Comparison of ENCODE assay signal across 13 mouse cellular contexts in genomic region chr3:50677953-50678610, GRCm38 (mm10).
DNase-seq lines count a peak whose midpoint lies in the region; ATAC-seq and TF ChIP-seq lines count a peak whose summit lies in the region.
"Had no signal": no experiment of that assay in that cellular context is flagged by ENCODE, and none has a peak within 500 bp of the region (broad histone marks: within the 10 kb centered on the region; RNA-seq: fewer than 3 reads in every experiment).

No protein-coding gene starts in this region.

- WGBS in heart, embryonic 13.5 days: 43% methylated on average over 13 of the region's 13 CpGs
- WGBS in hindbrain, embryonic 10.5 days: 52% methylated on average over 13 of the region's 13 CpGs
- WGBS in midbrain, postnatal 0 days: 19% methylated on average over 13 of the region's 13 CpGs
- 48% methylated on average over 13 of the region's 13 CpGs for WGBS in lung, adult 2 months

- no peak for TF ChIP-seq POLR2A in lung, adult 2 months (IDR thresholded peaks at IDR 0.05; ENCODE audit: borderline replicate concordance, extremely low read depth, low read depth, low read length)

- no peaks in the 10 kb centered on the region for H3K36me3 ChIP-seq in heart, embryonic 13.5 days
- no peaks in the 10 kb centered on the region for H3K36me3 ChIP-seq in hindbrain, embryonic 10.5 days
- H3K36me3 ChIP-seq in midbrain, postnatal 0 days (ENCODE audit: insufficient read depth, low read length): no peaks in the 10 kb centered on the region
- H3K36me3 ChIP-seq: limb, embryonic 12.5 days had no signal

- no peak for TF ChIP-seq CTCF in midbrain, postnatal 0 days (IDR thresholded peaks at IDR 0.05)
- TF ChIP-seq CTCF in lung, adult 2 months (IDR thresholded peaks at IDR 0.05; ENCODE audit: insufficient read depth, low read length): no peak

- H3K4me2 ChIP-seq in heart, embryonic 13.5 days: peak overlapping the region; percentile 31
- H3K4me2 ChIP-seq in midbrain, postnatal 0 days (ENCODE audit: low read depth, low read length, poor library complexity, severe bottlenecking): no peak overlapping the region; the same call in 1 of the 2 replicates
- H3K4me2 ChIP-seq: limb, embryonic 12.5 days had no signal

- DNase-seq in heart, adult 9 months (ENCODE audit: low spot score in 2 of 2): no peak
- peak; percentile 34 for DNase-seq in embryo, embryonic 11 days
- peak; percentile 10 for DNase-seq in hindbrain, embryonic 10.5 days (ENCODE audit: low spot score)
- peak; percentile 59 for DNase-seq in midbrain, postnatal 0 days (ENCODE audit: low spot score)
- no peak for DNase-seq in layer of hippocampus, adult 9-11 months
- no peak for DNase-seq in lung, adult 2 months
- DNase-seq: cerebellum, postnatal 14 days; heart, postnatal 14 days had no signal

- 0 out of 2 replicates have a peak overlapping the region, but pooled peaks have one; percentile 8 for H3K27ac ChIP-seq in heart, embryonic 13.5 days (replicated peaks)
- peak overlapping the region; percentile 41; the same call in 1 of the 2 replicates for H3K27ac ChIP-seq in hindbrain, embryonic 10.5 days
- 0 out of 2 replicates have a peak overlapping the region, but pooled peaks have one; percentile 32 for H3K27ac ChIP-seq in midbrain, postnatal 0 days (ENCODE audit: low read depth, low read length)
- H3K27ac ChIP-seq: kidney, postnatal 0 days; limb, embryonic 12.5 days; macrophage had no signal

- H3K27me3 ChIP-seq in heart, embryonic 13.5 days (replicated peaks): no peaks in the 10 kb centered on the region
- no peaks in the 10 kb centered on the region for H3K27me3 ChIP-seq in hindbrain, embryonic 10.5 days (ENCODE audit: insufficient read depth, poor library complexity, severe bottlenecking)
- no peaks in the 10 kb centered on the region for H3K27me3 ChIP-seq in midbrain, postnatal 0 days (ENCODE audit: insufficient read depth, low read length)
- H3K27me3 ChIP-seq: limb, embryonic 12.5 days had no signal

- 0 out of 2 replicates have a peak overlapping the region, but pooled peaks have one; percentile 21 for H3K9ac ChIP-seq in heart, embryonic 13.5 days
- no peak overlapping the region for H3K9ac ChIP-seq in midbrain, postnatal 0 days (replicated peaks; ENCODE audit: low read length, poor library complexity, severe bottlenecking)
- H3K9ac ChIP-seq: limb, embryonic 12.5 days had no signal

- peaks cover 4% of the 10 kb centered on the region; the same call in 1 of the 2 replicates for H3K4me1 ChIP-seq in heart, embryonic 13.5 days
- peaks cover 12% of the 10 kb centered on the region for H3K4me1 ChIP-seq in hindbrain, embryonic 10.5 days (replicated peaks)
- H3K4me1 ChIP-seq in midbrain, postnatal 0 days (ENCODE audit: insufficient read depth, low read length): no peaks in the 10 kb centered on the region
- H3K4me1 ChIP-seq in lung, adult 2 months (ENCODE audit: control insufficient read depth, insufficient read depth, low read length): no peaks in the 10 kb centered on the region

- ATAC-seq in heart, embryonic 13.5 days (ENCODE audit: extremely low read depth, insufficient number of reproducible peaks, low FRiP score, low TSS enrichment): no peak
- peak; percentile 65; the same call in 1 of the 2 replicates for ATAC-seq in midbrain, postnatal 0 days (ENCODE audit: low FRiP score)
- no peak for ATAC-seq in erythroblast, adult 5-6 weeks (replicated peaks; ENCODE audit: low FRiP score, poor library complexity, severe bottlenecking)

- no peak overlapping the region for H3K4me3 ChIP-seq in heart, embryonic 13.5 days
- H3K4me3 ChIP-seq in hindbrain, embryonic 10.5 days: no peak overlapping the region
- no peak overlapping the region for H3K4me3 ChIP-seq in midbrain, postnatal 0 days (ENCODE audit: low read depth, low read length)
- H3K4me3 ChIP-seq in lung, adult 2 months (replicated peaks; ENCODE audit: extremely low read depth, low read depth, low read length): no peak overlapping the region
- H3K4me3 ChIP-seq: limb, embryonic 12.5 days had no signal

- H3K9me3 ChIP-seq in heart, embryonic 13.5 days: no peaks in the 10 kb centered on the region
- no peaks in the 10 kb centered on the region for H3K9me3 ChIP-seq in hindbrain, embryonic 10.5 days
- no peaks in the 10 kb centered on the region for H3K9me3 ChIP-seq in midbrain, postnatal 0 days (ENCODE audit: low read length)
- H3K9me3 ChIP-seq: limb, embryonic 12.5 days had no signal

Comparison
In these comparisons a context has a peak if more than half of its experiments do, and no peak if none do; other contexts are left out.
1. DNase-seq: peak in embryo, embryonic 11 days (single experiment), hindbrain, embryonic 10.5 days (single experiment) and midbrain, postnatal 0 days (single experiment); none in heart, adult 9 months (0 of 2), layer of hippocampus, adult 9-11 months (single experiment) and lung, adult 2 months (single experiment).
2. Peak in every context shown above with its lines, with median percentiles within 50 percentile points of each other: H3K27ac ChIP-seq.